Mouse (Mus musculus) layer of hippocampus, postnatal 14 days (tissue): ENCODE measurements at regions not wholly inside any gene's neighbourhood (a gene's known extent, or its start where the extent isn't known, plus 50 kb on each side); places are given as distances from the start of the nearest gene placed in this dataset.

Experiments
- DNase-seq, 2 experiments: peaks; one replicate each; pipeline ENCODE4 v3.0.0; 2021 to 2022; ENCODE audit warnings: low spot score in 2 of 2, mixed read lengths in 1 of 2

- no peak for DNase-seq
Measured at GRCm38 (mm10) chr13:82361379-82361778, 578.5 kb downstream of the Cetn3 start.

DNA sequence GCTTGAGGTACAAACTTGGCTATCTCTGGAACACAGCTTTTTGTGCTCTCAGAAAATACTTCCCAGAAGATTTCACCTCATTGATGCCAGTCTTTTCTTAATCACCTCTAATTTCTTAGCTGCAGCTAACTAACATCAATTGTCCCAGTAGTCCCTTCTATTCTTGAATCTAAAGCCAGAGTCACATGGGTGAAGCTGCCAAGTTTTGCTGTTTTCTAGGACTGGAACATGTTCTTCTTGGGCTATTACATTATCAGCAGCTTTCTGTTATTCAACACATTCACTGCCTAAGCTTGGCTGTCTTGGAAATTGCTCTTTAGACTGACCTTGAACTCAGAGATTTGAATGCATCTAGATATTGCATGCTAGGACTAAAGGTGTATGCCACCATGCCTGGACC, 583.9 kb downstream of the Cetn3 start:
- DNase-seq, result no peak

DNA sequence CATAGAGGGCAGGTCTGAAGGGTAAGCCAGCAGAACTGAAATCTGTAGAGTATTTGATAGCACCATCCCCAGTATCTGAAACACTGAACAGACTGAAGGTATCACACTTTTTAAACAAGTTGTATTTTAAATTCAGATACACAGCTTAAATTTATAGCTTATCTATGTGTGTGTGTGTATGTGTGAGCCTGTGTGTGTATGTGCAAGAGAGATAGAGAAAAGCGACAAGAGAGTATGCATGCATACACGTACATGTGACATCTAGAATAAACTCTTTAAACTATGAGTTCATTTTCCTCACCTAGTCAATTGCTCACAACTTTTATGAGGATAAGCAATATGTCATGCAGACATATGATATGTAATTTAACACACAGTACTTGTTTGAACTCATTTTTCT, 588.7 kb downstream of the Cetn3 start:
- no peak for DNase-seq

DNA sequence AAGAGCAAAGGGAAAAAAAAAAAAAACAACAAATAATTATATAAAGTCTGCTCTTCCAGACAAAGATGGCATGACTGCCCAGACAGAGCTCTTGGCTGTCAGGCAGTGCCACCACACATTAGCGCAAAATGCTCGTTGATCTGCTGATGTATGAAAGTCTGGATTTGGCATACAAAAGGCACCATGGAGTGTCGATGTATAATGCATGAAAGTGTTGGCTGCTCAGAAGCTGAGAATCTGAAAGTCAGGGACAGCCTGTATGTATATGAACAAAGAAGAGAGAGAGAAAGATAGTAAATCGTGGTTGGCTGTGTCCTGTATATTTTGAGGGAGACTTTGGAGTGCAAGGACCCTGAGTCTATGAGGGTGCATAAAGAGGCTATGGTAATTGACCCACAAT, 589.7 kb downstream of the Cetn3 start:
- DNase-seq, result no peak

GRCm38 (mm10) chr13:82392908-82393307, 610.0 kb downstream of the Cetn3 start:
- DNase-seq, result peak in 1 of 2 experiments; percentile 25

DNA sequence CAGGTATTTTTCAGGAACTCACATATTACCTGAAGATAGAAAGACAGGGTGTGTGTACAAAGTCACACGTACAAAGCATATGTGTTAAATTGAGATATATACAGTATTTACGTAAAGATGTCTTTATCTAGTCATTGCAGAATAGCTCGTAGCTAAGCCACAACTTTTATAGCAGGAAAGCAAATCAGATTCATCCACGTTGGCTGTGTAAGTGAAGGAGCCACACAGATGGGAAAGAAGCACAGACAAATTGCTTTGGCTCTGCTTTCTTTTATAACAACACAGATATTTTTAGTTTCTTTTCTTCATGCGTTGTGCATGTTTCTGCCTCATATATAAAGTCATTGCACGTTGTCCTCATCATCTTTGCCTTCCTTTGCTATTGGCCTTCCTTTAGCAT, 610.6 kb downstream of the Cetn3 start:
- peak in 1 of 2 experiments; percentile 2 for DNase-seq

- no peak for DNase-seq
Measured at GRCm38 (mm10) chr13:82413677-82414076, 630.8 kb downstream of the Cetn3 start.

DNA sequence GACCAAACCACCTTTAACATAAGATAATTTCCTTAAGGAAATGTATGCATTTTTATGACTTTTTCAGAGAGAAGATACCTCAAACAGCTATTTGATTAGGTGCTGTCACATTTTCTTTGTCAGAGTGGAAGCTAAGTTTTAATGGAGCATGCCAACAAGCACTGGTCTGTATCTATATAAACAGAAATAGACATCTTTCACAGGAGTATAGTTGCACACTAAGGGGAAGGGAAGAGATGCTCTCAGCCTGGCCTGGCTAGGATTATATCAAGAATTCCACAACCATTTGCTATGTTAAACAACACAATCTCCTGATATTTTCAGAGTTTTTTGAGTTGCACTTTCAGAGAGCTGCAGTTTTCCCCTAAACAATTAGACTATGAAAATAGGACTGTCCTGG, 638.1 kb downstream of the Cetn3 start:
- DNase-seq, result no peak

DNA sequence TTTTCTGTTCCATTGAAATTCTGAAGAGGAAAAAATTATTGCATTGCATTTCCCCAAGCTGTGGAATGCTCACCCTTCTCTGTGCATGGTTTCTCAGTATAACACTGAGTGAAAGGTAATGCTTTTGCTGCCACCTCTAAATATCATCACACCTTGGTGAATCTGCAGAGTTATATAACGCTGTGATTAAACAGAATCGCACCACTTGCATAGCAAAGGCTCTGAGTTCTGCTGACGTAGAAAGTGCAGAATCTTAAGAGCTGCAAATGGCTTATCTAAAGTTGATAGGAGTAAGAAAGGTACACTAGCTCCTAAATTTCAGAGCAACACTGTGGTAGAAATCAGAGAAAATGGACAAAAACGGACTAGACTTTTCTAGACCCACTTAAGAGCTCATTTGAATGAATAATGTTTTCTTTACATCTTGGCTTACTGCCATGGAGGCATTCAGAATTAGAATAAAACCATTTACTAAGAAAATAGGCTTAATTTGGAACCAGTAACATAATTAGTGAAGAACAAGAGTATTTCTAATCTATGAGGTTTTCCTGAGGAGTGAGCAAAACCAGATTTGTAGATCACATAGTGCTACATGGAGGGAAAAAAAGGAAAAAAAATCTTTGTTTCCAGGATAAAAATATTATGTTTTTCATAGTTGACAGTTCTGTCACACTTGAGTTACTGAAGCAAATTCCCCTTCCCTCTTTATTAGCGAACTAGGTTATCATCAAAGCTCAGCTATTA, 641.2 kb downstream of the Cetn3 start:
- DNase-seq, result no peak

DNA sequence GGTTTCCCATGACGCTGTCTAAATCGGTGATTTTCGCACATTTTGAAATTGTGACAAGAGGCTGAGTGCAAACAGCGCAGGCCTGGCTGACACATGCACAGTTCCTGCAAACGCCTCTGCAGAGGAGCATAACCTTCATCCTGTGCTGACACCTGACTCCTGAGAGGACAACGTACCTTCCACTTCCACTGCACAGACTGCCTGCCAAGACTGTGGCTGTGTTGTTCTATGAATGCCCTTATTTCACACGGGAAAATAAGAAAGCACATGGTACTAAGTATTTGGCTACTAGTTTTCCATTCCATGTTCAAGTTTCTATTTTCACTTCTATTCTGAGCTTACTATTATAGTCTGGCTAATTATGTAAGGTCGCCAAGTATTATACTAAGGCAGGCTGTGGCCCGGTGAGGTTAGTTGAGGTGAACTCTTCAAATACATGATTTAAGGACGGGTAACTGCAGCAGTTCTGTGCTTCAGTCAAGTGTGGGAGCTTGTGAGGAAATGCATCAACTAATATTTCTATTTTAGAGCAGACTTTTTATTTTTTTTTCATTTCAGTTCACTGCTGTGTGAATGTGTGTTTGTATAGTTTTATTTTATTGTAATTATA, 642.0 kb downstream of the Cetn3 start:
- DNase-seq, result peak in 1 of 2 experiments; percentile 9

DNA sequence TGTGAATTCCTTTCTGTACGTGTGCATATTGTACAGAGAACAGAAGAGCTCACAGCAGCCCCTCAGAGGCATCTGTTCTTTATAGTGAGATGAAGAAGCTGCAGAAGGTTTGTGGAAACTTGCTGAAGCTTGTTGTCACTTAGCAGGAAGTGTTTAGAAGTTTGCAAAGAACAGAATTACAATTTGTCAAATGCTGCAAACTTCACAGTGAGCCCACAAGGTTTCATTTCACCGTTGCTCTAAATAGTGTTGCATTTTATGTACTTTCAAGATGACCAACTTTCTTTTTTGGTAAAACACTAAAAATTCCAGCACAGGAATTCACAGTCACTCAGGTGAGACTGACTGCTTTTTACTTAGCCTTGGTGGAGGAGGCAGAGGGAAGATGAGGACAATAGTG, 649.5 kb downstream of the Cetn3 start:
- no peak for DNase-seq

DNA sequence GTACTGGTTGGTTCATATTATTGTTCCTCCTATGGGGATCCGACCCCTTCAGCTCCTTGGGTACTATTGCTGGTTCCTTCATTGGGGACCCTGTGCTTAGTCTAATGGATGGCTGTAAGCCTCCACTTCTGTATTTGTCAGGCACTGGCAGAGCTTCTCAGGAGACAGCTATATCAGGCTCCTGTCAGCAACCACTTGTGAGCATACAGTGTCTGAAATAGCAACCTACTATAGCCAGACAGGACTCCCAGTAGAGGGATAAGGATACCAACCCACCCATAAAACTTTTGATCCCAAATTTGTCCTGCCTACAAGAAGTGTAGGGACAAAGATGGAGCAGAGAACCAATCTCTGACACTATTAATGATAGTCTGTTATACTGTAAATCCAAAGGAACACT, 656.4 kb downstream of the Cetn3 start:
- DNase-seq, result no peak

- no peak for DNase-seq
Measured at GRCm38 (mm10) chr13:82453650-82454049, 670.8 kb downstream of the Cetn3 start.

DNA sequence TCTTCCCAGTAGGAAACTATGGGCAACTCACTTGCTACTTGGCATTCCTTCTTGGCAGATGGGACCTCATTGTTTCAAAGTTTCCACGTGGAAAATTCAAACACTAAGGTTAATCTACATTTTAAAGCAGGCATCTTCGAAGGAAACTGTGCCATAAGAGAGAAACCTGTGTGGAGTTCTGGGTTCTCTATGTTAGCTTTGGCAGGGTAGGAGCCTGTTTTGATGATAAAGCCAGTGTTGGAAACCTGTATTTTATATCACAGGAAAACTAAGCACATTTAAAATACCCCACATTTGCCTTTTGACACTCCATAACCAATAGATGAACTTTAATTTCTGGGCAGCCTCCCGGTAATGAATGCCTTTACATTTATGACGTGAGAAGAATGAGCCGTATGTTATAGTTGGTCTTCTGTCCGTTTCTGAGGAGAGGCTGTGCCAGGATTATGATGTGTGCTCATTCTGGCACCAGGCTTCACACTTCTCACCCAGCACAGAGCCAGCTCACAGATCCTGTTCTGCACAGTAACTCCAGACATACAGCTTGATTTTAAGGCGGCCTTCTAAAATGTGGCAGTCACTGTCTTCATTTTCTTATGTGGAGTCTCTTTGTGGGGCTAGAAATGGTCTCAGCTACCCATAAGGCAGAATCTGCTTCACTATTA, 700.5 kb downstream of the Cetn3 start:
- DNase-seq, result no peak

DNA sequence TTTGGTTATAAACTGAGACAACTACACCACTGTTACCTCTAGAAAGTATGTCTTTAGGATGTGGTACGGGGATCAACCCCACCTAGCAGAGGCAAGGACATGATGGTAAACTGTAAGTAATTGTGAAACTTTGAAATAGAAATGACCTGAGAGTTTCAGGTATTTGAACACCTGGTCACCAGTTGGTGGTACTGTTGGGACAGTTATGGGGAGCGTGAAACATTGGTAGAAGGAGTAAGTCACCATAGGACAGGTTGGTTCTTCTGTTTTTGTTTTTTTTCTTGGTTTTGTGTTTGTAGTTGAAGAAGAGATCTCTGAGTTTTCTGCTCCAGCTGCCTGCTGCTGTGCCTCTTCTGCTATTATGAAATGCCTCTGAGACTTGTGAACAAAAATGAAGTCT, 713.7 kb downstream of the Cetn3 start:
- DNase-seq, result no peak

- DNase-seq, result peak in 1 of 2 experiments; percentile 31
Measured at GRCm38 (mm10) chr13:82508176-82508575, 725.3 kb downstream of the Cetn3 start.

DNA sequence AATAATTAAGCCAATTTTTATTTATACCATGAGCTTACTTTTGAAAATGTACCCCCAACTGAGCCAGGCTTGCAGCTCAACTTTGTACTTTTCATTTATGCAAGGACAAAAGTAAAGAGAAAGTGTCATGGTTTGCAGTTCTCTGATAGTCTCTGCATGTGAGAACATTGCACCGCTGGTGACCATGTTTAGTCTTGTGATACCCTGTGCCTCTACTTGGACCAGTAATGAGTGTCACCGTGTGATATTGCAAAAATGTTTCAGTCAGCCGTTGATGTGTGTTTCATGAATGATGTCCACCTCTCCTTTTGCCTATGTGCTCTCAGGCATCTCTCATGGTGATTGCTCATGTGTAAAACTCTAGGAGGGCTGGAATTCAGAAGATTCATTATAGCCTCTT, 726.6 kb downstream of the Cetn3 start:
- no peak for DNase-seq
